In genomic region chr7:79202336-79202735, GRCm38 (mm10) we compare ENCODE assay signal across 11 mouse cellular contexts. TPM values are rescaled to one million over a fixed set of nuclear protein-coding genes. Genes with fewer than 3 reads are reported as not detected.
DNase-seq lines count a peak whose midpoint lies in the region; ATAC-seq lines count a peak whose summit lies in the region.
"Had no signal": no experiment of that assay in that cellular context is flagged by ENCODE, and none has a peak within 500 bp of the region (broad histone marks: within the 10 kb centered on the region; RNA-seq: fewer than 3 reads in every experiment).

No protein-coding gene starts in this region.

- WGBS in forebrain, embryonic 10.5 days = 78% methylated on average over 7 of the region's 7 CpGs

- no peaks in the 10 kb centered on the region for H3K27me3 ChIP-seq in forebrain, embryonic 10.5 days (ENCODE audit: poor library complexity, severe bottlenecking)
- H3K27me3 ChIP-seq: embryonic facial prominence, embryonic 13.5 days; midbrain, embryonic 12.5 days had no signal

- H3K4me1 ChIP-seq in forebrain, embryonic 10.5 days = peaks cover 4% of the 10 kb centered on the region; the same call in 1 of the 2 replicates
- H3K4me1 ChIP-seq: embryonic facial prominence, embryonic 13.5 days had no signal

- no peak overlapping the region for H3K27ac ChIP-seq in forebrain, embryonic 10.5 days
- H3K27ac ChIP-seq: embryonic facial prominence, embryonic 13.5 days; midbrain, embryonic 12.5 days had no signal

- H3K36me3 ChIP-seq in forebrain, embryonic 10.5 days (replicated peaks) = no peaks in the 10 kb centered on the region
- H3K36me3 ChIP-seq: embryonic facial prominence, embryonic 13.5 days; midbrain, embryonic 12.5 days had no signal

- no peak overlapping the region for H3K4me3 ChIP-seq in forebrain, embryonic 10.5 days
- H3K4me3 ChIP-seq: embryonic facial prominence, embryonic 13.5 days; midbrain, embryonic 12.5 days had no signal

- DNase-seq in adrenal gland, adult (ENCODE audit: inconsistent age in 2 of 2, low spot score in 1 of 2) = peak; percentile 68 to 82
- no peak for DNase-seq in adrenal gland, postnatal 4 days (ENCODE audit: low spot score in 2 of 2)
- DNase-seq in heart, adult 9 months (ENCODE audit: low spot score in 2 of 2) = peak; percentile 73 to 82
- peak; percentile 51 to 60 for DNase-seq in kidney, adult 8-10 months
- peak; percentile 55 for DNase-seq in lung, postnatal 36 days
- no peak for DNase-seq in cerebellum, postnatal 4 days (ENCODE audit: low spot score in 2 of 2)
- no peak for DNase-seq in forebrain, embryonic 10.5 days (ENCODE audit: extremely low spot score, low spot score)
- DNase-seq: right cerebral cortex, postnatal 25 days had no signal

- no peaks in the 10 kb centered on the region for H3K9me3 ChIP-seq in forebrain, embryonic 10.5 days
- H3K9me3 ChIP-seq: embryonic facial prominence, embryonic 13.5 days; midbrain, embryonic 12.5 days had no signal

- ATAC-seq in monocyte, adult 5-6 weeks (replicated peaks; ENCODE audit: insufficient number of reproducible peaks, low FRiP score, low TSS enrichment, poor library complexity, severe bottlenecking) = no peak

RNA-seq across cellular contexts. Expression of gene Mfge8, which starts 53.5 kb away (rescaled TPM):
- 100 to 1,000 TPM; 327 to 347 TPM for total RNA-seq in adrenal gland, postnatal 4 days (2021)
- 6.0 to 15.7 TPM (median 12.6 TPM) in 3 replicates for total RNA-seq in monocyte, adult 5-6 weeks (2017)
- polyA plus RNA-seq in forebrain, embryonic 10.5 days (2016; fragmentation: Nextera tagmentation; extraction: Ambion mirVana) = 82.4 and 86.6 TPM in 2 replicates

Comparison
In these comparisons a context has a peak if more than half of its experiments do, and no peak if none do; other contexts are left out.
1. DNase-seq: peak in adrenal gland, adult (2 of 2), heart, adult 9 months (2 of 2), kidney, adult 8-10 months (2 of 2) and lung, postnatal 36 days (single experiment); none in adrenal gland, postnatal 4 days (0 of 2), cerebellum, postnatal 4 days (0 of 2) and forebrain, embryonic 10.5 days (single experiment).
2. RNA of gene Mfge8, which starts 53.5 kb away (total RNA-seq): 327 to 347 TPM in adrenal gland, postnatal 4 days; 6.0 to 15.7 TPM in monocyte, adult 5-6 weeks; every median in the first group is over 10 times any median in the second.